Mouse (Mus musculus) myocyte (in vitro differentiated cells): Measurements from ENCODE around the gene Ddx49. TPM values are rescaled to one million over a fixed set of nuclear protein-coding genes. Genes with fewer than 3 reads are reported as not detected.

Source experiments
- H3K27me3 ChIP-seq: one replicate; pipeline ENCODE4 v1.6.1; 2011; ENCODE audit not compliant: control insufficient read depth, insufficient read depth, insufficient read length
- H3K36me3 ChIP-seq: one replicate; pipeline ENCODE4 v1.6.1; 2011; ENCODE audit not compliant: control insufficient read depth, insufficient read depth
- H3K4me2 ChIP-seq: one replicate; pipeline ENCODE4 v1.6.1; 2011; ENCODE audit warnings: low read depth, control low read depth
- H3K4me3 ChIP-seq: one replicate; pipeline ENCODE4 v1.5.1; 2011; ENCODE audit warnings: mild to moderate bottlenecking, control low read depth, moderate library complexity
- H3K79me2 ChIP-seq: one replicate; pipeline ENCODE4 v1.6.1; 2011; ENCODE audit not compliant: control insufficient read depth, insufficient read depth
- H3ac ChIP-seq: one replicate; pipeline ENCODE4 v1.6.1; 2011; ENCODE audit not compliant: control insufficient read depth, insufficient read length
- CEBPB ChIP-seq: IDR thresholded peaks from 2 replicates; pipeline ENCODE4 v1.6.1; 2011; ENCODE audit warnings: mild to moderate bottlenecking, moderate library complexity; ENCODE audit not compliant: poor library complexity, insufficient read depth, severe bottlenecking
- E2F4 ChIP-seq: IDR thresholded peaks from one replicate; pipeline ENCODE4 v1.6.1; 2011; ENCODE audit warnings: mild to moderate bottlenecking, control low read depth, moderate library complexity; ENCODE audit not compliant: insufficient read depth
- MAX ChIP-seq: IDR thresholded peaks from one replicate; pipeline ENCODE4 v1.6.1; 2011; ENCODE audit warnings: low read depth, mild to moderate bottlenecking, control low read depth
- MYOD1 ChIP-seq, 3 experiments: IDR thresholded peaks; one replicate each; pipeline ENCODE4 v1.6.1; 2011; ENCODE audit warnings: control low read depth in 2 of 3, low read depth in 2 of 3, mild to moderate bottlenecking in 2 of 3, moderate library complexity in 1 of 3; ENCODE audit not compliant: insufficient read length in 2 of 3, control insufficient read depth in 1 of 3
- MYOG ChIP-seq, 3 experiments: IDR thresholded peaks; one replicate each; pipeline ENCODE4 v1.6.1; 2011; ENCODE audit warnings: control low read depth in 2 of 3, low read depth in 2 of 3, mild to moderate bottlenecking in 2 of 3; ENCODE audit not compliant: insufficient read length in 2 of 3, control insufficient read depth in 1 of 3, insufficient read depth in 1 of 3
- POLR2A ChIP-seq: IDR thresholded peaks from one replicate; pipeline ENCODE4 v1.6.1; 2011; ENCODE audit warnings: low read depth, mild to moderate bottlenecking, control low read depth, moderate library complexity; ENCODE audit not compliant: insufficient read length
- POLR2AphosphoS2 ChIP-seq: IDR thresholded peaks from one replicate; pipeline ENCODE4 v1.6.1; 2011; ENCODE audit warnings: low read depth, control low read depth; ENCODE audit not compliant: insufficient read length
- REST ChIP-seq: IDR thresholded peaks from one replicate; pipeline ENCODE4 v1.6.1; 2011; ENCODE audit warnings: mild to moderate bottlenecking, control low read depth, moderate library complexity; ENCODE audit not compliant: insufficient read depth, insufficient read length
- SRF ChIP-seq: IDR thresholded peaks from one replicate; pipeline ENCODE4 v1.6.1; 2011; ENCODE audit warnings: low read depth; ENCODE audit not compliant: control insufficient read depth, insufficient read length
- TCF12 ChIP-seq: IDR thresholded peaks from one replicate; pipeline ENCODE4 v1.6.1; 2011; ENCODE audit warnings: mild to moderate bottlenecking, control low read depth; ENCODE audit not compliant: poor library complexity, insufficient read depth, severe bottlenecking
- TCF3 ChIP-seq: IDR thresholded peaks from one replicate; pipeline ENCODE4 v1.6.1; 2011; ENCODE audit warnings: low read depth, control low read depth; ENCODE audit not compliant: insufficient read length
- USF1 ChIP-seq: IDR thresholded peaks from one replicate; pipeline ENCODE4 v1.6.1; 2011; ENCODE audit warnings: low read depth, mild to moderate bottlenecking, control low read depth, moderate library complexity
- polyA plus RNA-seq: library from polyadenylated mRNA; unstranded; fragments of >200 nt; fragmentation: generic; extraction: Trizol; gene quantifications from one replicate; pipeline ENCODE4 v1.2.1, GENCODE M21; 2012; ENCODE audit warnings: missing spikeins

Ddx49 gene
- polyA plus RNA-seq, 1 experiment, result 106 TPM

DNA sequence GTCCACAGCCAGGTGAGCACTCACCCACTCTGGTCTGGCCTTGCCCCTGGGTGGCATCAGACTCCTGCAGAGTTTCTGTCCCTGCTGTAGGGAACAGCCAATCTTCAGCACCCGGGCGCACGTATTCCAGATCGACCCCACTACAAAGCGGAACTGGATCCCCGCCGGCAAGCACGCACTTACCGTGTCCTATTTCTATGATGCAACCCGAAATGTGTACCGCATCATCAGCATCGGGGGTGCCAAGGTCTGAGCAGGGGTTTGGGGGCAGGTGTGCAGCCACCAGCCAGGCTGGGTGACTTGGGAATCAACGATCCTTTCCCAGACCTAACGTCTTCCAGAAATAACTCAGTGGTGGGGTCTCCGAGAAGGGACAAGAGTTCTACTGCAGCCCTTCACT is 17.0 kb downstream of the Ddx49 start:
- Histone ChIP-seq H3K4me3 (no peak overlapping the region), H3K4me2 (no peak overlapping the region), H3K36me3 (peaks cover 7% of the 10 kb centered on the region), H3ac (no peak overlapping the region), H3K79me2 (peaks cover 9% of the 10 kb centered on the region), H3K27me3 (no peaks in the 10 kb centered on the region)
- TF ChIP-seq POLR2AphosphoS2 (no peak), E2F4 (no peak), REST (no peak), USF1 (no peak), SRF (no peak), MYOD1 (IDR thresholded peaks at IDR 0.05; ENCODE audit: control insufficient read depth in 1 of 3, insufficient read length in 2 of 3, low read depth in 2 of 3) (no peak), MAX (no peak), TCF3 (no peak)

GRCm38 (mm10) chr8:70284421-70284820 is 17.9 kb downstream of the Ddx49 start:
- Histone ChIP-seq H3K4me2 (peak overlapping the region; percentile 15), H3K4me3 (peak overlapping the region; percentile 69), H3ac (no peak overlapping the region), H3K36me3 (peaks cover 7% of the 10 kb centered on the region), H3K79me2 (peaks cover 9% of the 10 kb centered on the region), H3K27me3 (no peaks in the 10 kb centered on the region)
- TF ChIP-seq MAX, result no peak

- H3K27me3 ChIP-seq, result no peaks in the 10 kb centered on the region
- TF ChIP-seq SRF (no peak), MYOD1 (IDR thresholded peaks at IDR 0.05; ENCODE audit: control insufficient read depth in 1 of 3, insufficient read length in 2 of 3, low read depth in 2 of 3) (no peak), USF1 (no peak)
- H3K79me2 ChIP-seq, result peaks cover 9% of the 10 kb centered on the region
- peaks cover 7% of the 10 kb centered on the region for H3K36me3 ChIP-seq
- peak overlapping the region; percentile 74 for H3ac ChIP-seq
- H3K4me2 ChIP-seq, result peak overlapping the region; percentile 90
- H3K4me3 ChIP-seq, result peak overlapping the region; percentile 69
These were observed 18.9 kb downstream of the Ddx49 start for GRCm38 (mm10) chr8:70283136-70284077.

DNA sequence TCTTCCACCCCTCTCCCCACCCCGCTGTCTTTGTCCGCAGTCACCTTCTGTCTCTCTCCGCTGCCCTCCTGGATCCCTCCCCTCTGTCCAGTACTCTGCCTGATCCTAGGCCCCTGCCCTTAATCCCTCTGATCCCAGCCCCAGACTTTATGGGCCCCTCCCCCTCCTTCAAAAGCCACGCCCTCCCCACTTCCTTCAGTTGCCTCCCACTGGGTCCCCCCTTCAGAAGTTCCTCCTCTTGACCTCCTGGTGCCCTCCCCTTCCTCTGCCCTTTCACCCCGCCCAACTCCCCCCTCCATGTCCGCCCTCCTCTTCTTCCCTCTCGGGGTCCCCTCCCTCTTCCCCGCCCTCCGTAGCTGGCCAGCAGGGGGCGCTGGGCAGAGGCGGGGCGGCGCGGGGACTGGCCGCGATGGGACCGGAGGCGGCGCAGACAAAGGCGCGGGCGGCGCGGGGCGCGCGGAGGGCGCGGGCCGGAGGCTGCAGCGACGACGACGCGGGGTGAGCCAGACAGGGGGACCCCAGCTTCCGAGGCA is 19.6 kb downstream of the Ddx49 start, which contains the start of gene Homer3:
TSS of gene Homer3 (plus strand) at position 225 of the 533 bp plus-strand sequence.
- Histone ChIP-seq H3K4me2 (peak within 1 kb of the TSS; percentile 90), H3K36me3 (peaks cover 7% of the 10 kb centered on the region), H3K27me3 (no peaks in the 10 kb centered on the region), H3K79me2 (peaks cover 9% of the 10 kb centered on the region), H3ac (peak within 1 kb of the TSS; percentile 74), H3K4me3 (peak within 1 kb of the TSS; percentile 69)
- no peak for TF ChIP-seq USF1
- TF ChIP-seq POLR2AphosphoS2, result peak; percentile 77
- TF ChIP-seq POLR2A, result peak; percentile 89

GRCm38 (mm10) chr8:70281001-70281400 is 21.3 kb downstream of the Ddx49 start:
- H3ac ChIP-seq, result no peak overlapping the region
- H3K27me3 ChIP-seq, result no peaks in the 10 kb centered on the region
- no peaks in the 10 kb centered on the region for H3K36me3 ChIP-seq
- no peak overlapping the region for H3K4me2 ChIP-seq
- peaks cover 9% of the 10 kb centered on the region for H3K79me2 ChIP-seq
- TF ChIP-seq CEBPB (no peak), POLR2A (no peak)
- no peak overlapping the region for H3K4me3 ChIP-seq

DNA sequence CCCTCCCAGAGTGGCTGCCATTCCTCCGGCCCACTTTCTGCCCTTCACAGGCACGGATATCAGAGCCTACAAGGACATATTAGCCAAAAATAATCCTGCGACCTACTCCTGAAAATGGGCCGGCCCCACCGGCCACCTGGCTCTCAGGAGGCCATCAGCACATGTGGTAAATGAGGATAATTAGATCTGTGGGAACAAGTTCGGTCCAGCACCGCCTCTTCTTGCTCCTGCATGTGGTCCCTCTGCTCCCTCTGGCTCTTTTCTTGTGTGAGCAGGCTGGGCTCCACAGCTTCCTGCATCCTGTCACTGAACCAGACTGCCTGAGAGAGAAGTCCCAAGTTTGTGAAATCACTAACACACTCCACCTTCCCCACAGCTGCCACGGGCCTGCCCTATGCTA is 23.0 kb downstream of the Ddx49 start:
- no peaks in the 10 kb centered on the region for H3K27me3 ChIP-seq
- TF ChIP-seq TCF3 (no peak), POLR2A (no peak), MYOG (IDR thresholded peaks at IDR 0.05; ENCODE audit: control insufficient read depth in 1 of 3, insufficient read depth in 1 of 3, insufficient read length in 2 of 3, low read depth in 2 of 3) (no peak), REST (no peak), MYOD1 (IDR thresholded peaks at IDR 0.05; ENCODE audit: control insufficient read depth in 1 of 3, insufficient read length in 2 of 3, low read depth in 2 of 3) (no peak), USF1 (no peak), POLR2AphosphoS2 (no peak), MAX (no peak), CEBPB (no peak), E2F4 (no peak), SRF (no peak), TCF12 (no peak)
- H3K36me3 ChIP-seq, result no peaks in the 10 kb centered on the region

More for the DNA sequence above, 23.0 kb downstream of the Ddx49 start:
- no peak overlapping the region for H3K4me2 ChIP-seq
- H3K79me2 ChIP-seq, result peaks cover 8% of the 10 kb centered on the region
- no peak overlapping the region for H3ac ChIP-seq
- no peak overlapping the region for H3K4me3 ChIP-seq
